Mouse (Mus musculus) adrenal gland, postnatal 36 days (tissue): ENCODE measurements around the gene Slc17a7. TPM values are rescaled to one million over a fixed set of nuclear protein-coding genes. Genes with fewer than 3 reads are reported as not detected.

Source experiments
- DNase-seq, 2 experiments: peaks; one replicate each; pipeline ENCODE4 v3.0.0; 2021; ENCODE audit warnings: mixed read lengths in 1 of 2
- total RNA-seq, 2 experiments: library from RNA; stranded (reverse); gene quantifications; 2 replicates each; pipeline ENCODE4 v1.2.3; 2021

Slc17a7 gene
- total RNA-seq, 2 experiments from 2014 or later: 0.17 TPM; not detected in 1

GRCm38 (mm10) chr7:45178550-45178949, 14.8 kb downstream of the Slc17a7 start:
- no peak for DNase-seq

GRCm38 (mm10) chr7:45179469-45179868, 15.7 kb downstream of the Slc17a7 start, which contains the start of gene Gfy:
TSS of gene Gfy (minus strand) at chr7:45179569.
- DNase-seq: no peak

GRCm38 (mm10) chr7:45180896-45181477, 17.2 kb downstream of the Slc17a7 start, which contains the start of gene Pth2:
TSS of gene Pth2 (plus strand) at chr7:45180995.
- no peak for DNase-seq

- DNase-seq: peak in 1 of 2 experiments; percentile 22
These were observed 17.8 kb downstream of the Slc17a7 start for GRCm38 (mm10) chr7:45181540-45181939.

GRCm38 (mm10) chr7:45182199-45182601, 18.5 kb downstream of the Slc17a7 start:
- peak; percentile 93 for DNase-seq

- DNase-seq: no peak
These were observed 18.9 kb downstream of the Slc17a7 start for GRCm38 (mm10) chr7:45182606-45183005.

- no peak for DNase-seq
These were observed 19.9 kb downstream of the Slc17a7 start for GRCm38 (mm10) chr7:45183672-45184071.

GRCm38 (mm10) chr7:45185921-45186320, 22.2 kb downstream of the Slc17a7 start:
- DNase-seq: no peak

GRCm38 (mm10) chr7:45189600-45189999, 25.9 kb downstream of the Slc17a7 start:
- DNase-seq: no peak

GRCm38 (mm10) chr7:45190186-45190585, 26.4 kb downstream of the Slc17a7 start:
- DNase-seq: no peak

GRCm38 (mm10) chr7:45191161-45191560, 27.4 kb downstream of the Slc17a7 start:
- DNase-seq: no peak

- no peak for DNase-seq
These were observed 28.1 kb downstream of the Slc17a7 start for GRCm38 (mm10) chr7:45191803-45192363.

GRCm38 (mm10) chr7:45192585-45193310, 29.0 kb downstream of the Slc17a7 start:
- no peak for DNase-seq

- no peak for DNase-seq
These were observed 29.7 kb downstream of the Slc17a7 start for GRCm38 (mm10) chr7:45193406-45193805.

- no peak for DNase-seq
These were observed 30.4 kb downstream of the Slc17a7 start for GRCm38 (mm10) chr7:45193871-45194785.

GRCm38 (mm10) chr7:45195341-45196175, 31.8 kb downstream of the Slc17a7 start:
- no peak for DNase-seq

GRCm38 (mm10) chr7:45196176-45196535, 32.4 kb downstream of the Slc17a7 start:
- no peak for DNase-seq

GRCm38 (mm10) chr7:45196994-45197393, 33.2 kb downstream of the Slc17a7 start:
- no peak for DNase-seq

GRCm38 (mm10) chr7:45198435-45198834, 34.7 kb downstream of the Slc17a7 start:
- DNase-seq: peak; percentile 86

GRCm38 (mm10) chr7:45198961-45199360, 35.2 kb downstream of the Slc17a7 start:
- no peak for DNase-seq

- no peak for DNase-seq
These were observed 38.9 kb downstream of the Slc17a7 start for GRCm38 (mm10) chr7:45202654-45203053.
